Mouse (Mus musculus): Measurements from ENCODE around the gene Tjp2. TPM values are rescaled to one million over a fixed set of nuclear protein-coding genes. Genes with fewer than 3 reads are reported as not detected.

Gene Tjp2
- polyA plus RNA-seq, 1 experiment from 2014 or later = 18.3 TPM

DNA sequence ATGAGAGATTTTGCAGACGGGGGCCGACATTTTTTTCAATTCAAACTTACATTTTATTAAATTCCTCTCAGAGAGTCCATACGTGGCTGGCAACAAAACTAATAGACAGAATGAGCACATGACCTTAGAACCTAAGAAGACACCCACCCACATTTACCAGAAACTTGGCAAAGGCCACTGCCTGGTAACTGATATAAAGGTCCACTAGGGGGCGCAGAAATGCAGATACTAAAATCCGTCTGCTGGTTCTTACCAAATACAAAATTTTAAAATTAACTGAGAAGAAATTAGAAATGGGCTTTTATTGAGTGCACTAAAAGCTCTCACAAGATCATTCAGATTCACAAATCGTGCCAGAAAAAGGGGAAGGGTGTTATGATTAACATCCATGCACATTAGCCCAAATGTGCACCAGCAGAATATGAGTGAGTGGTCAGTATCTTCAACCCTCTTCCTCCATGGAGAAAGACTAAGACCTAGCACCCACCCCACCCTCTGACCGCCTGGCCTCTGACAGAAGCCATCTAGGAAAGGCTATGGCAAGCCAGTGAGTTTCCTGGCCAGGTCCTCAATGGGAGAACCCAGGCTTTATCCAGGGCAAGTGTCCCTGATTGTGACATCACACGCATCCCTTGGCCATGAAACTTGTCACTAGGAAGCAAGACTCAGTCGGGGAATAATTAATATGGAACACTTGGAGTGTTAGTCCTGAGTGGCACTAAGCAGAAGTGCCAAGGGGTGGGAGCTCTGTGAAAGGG lies 71.4 kb downstream of the Tjp2 start:
- 56% methylated on average over 9 of the region's 9 CpGs for WGBS
- Histone ChIP-seq H3K36me3 (ENCODE audit: control insufficient read depth, insufficient read depth, low read length) (no peaks in the 10 kb centered on the region), H3K4me3 (ENCODE audit: low read depth, low read length) (no peak overlapping the region), H3K9ac (ENCODE audit: low read length) (no peak overlapping the region), H3K27ac (replicated peaks) (no peak overlapping the region), H3K4me1 (replicated peaks; ENCODE audit: control insufficient read depth, insufficient read depth) (no peaks in the 10 kb centered on the region), H3K4me2 (replicated peaks; ENCODE audit: low read depth) (no peak overlapping the region), H3K27me3 (ENCODE audit: control insufficient read depth, insufficient read depth, low read length) (no peaks in the 10 kb centered on the region), H3K9me3 (ENCODE audit: control insufficient read depth, low read length) (no peaks in the 10 kb centered on the region)
- TF ChIP-seq CTCF (IDR thresholded peaks at IDR 0.05; ENCODE audit: low read depth) (peak; percentile 83), EP300 (optimal IDR thresholded peaks at IDR 0.05) (no peak)
- peak; percentile 54 for DNase-seq (ENCODE audit: low spot score)
- ATAC-seq (ENCODE audit: low FRiP score, low TSS enrichment) = no peak

DNA sequence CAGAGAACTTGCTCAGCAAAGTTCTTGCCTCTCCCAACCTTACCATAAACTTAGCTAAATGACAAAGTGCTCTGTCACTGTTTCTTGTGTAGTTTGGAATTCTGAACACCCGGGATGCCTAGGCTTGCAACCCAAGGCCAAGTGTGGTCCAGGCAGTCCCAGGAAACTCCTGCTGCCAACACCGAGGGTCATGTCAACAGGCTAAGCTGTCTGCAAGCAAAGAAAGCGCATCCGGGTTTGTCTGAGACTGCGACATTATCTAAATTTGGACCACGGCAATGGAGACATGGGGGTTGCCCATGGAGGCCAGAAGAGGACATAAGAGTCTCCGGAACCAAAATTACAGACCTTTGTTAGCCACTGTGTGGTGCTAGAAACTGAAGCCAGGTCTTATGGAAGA lies 80.8 kb downstream of the Tjp2 start:
- TF ChIP-seq CTCF (IDR thresholded peaks at IDR 0.05; ENCODE audit: low read depth) = no peak
- TF ChIP-seq EP300 (optimal IDR thresholded peaks at IDR 0.05) = no peak
- no peak for DNase-seq (ENCODE audit: low spot score)
- WGBS = 84% methylated on average over 7 of the region's 7 CpGs

DNA sequence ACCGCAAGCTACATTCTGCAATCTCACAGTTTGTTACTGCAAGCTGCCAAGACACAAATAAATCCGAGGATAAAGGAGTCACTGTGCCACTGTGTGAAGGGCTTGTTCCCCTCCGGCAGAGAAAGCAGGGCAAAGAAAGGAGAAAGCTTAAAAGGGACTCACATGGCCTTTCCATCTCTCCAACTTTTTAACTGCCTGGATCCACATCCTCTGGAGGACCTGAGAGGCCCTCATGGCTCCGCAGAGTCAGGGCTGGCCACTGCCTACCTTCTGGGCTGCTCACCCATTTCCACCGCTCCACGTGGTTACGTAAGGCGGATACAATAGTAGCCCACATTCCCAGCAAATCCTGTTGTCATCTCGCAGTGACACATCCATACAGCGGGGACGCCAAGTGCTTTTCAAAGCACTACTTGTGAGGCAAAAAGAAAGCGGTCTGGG lies 82.2 kb downstream of the Tjp2 start:
- TF ChIP-seq EP300 (optimal IDR thresholded peaks at IDR 0.05) = no peak
- no peak for TF ChIP-seq CTCF (IDR thresholded peaks at IDR 0.05; ENCODE audit: low read depth)
- no peak for ATAC-seq (ENCODE audit: low FRiP score, low TSS enrichment)
- H3K9ac ChIP-seq (ENCODE audit: low read length) = no peak overlapping the region

More for the DNA sequence above, 80.8 kb downstream of the Tjp2 start:
- H3K27ac ChIP-seq (replicated peaks) = no peak overlapping the region
- H3K27me3 ChIP-seq (ENCODE audit: control insufficient read depth, insufficient read depth, low read length) = no peaks in the 10 kb centered on the region
- no peak for ATAC-seq (ENCODE audit: low FRiP score, low TSS enrichment)
- no peak overlapping the region for H3K9ac ChIP-seq (ENCODE audit: low read length)
- H3K4me2 ChIP-seq (replicated peaks; ENCODE audit: low read depth) = no peak overlapping the region
- no peak overlapping the region for H3K4me3 ChIP-seq (ENCODE audit: low read depth, low read length)
- H3K36me3 ChIP-seq (ENCODE audit: control insufficient read depth, insufficient read depth, low read length) = no peaks in the 10 kb centered on the region
- H3K4me1 ChIP-seq (replicated peaks; ENCODE audit: control insufficient read depth, insufficient read depth) = no peaks in the 10 kb centered on the region
- H3K9me3 ChIP-seq (ENCODE audit: control insufficient read depth, low read length) = no peaks in the 10 kb centered on the region

DNA sequence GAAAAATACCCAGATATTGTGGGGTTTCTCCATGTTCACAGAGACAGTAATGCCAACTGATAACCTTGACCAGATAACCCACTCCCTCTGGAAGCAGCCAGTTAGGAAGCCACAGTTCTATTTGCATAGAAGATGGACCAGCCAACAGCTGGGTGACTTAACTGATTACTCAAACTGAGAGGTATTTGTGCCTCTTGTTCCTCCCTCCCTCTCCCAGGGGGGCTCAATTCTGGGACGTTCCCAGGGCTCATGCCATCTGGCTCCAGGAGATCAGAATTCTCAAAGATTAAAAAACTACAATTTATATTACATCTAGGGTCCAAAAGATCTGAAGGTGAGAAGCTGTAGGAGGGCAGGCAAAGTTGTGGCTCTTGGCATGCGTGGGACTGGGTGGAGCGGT lies 84.5 kb downstream of the Tjp2 start:
- no peak for DNase-seq (ENCODE audit: low spot score)
- H3K9ac ChIP-seq (ENCODE audit: low read length) = no peak overlapping the region
- WGBS = 66% methylated on average over 3 of the region's 3 CpGs
- H3K27me3 ChIP-seq (ENCODE audit: control insufficient read depth, insufficient read depth, low read length) = no peaks in the 10 kb centered on the region
- TF ChIP-seq CTCF (IDR thresholded peaks at IDR 0.05; ENCODE audit: low read depth) (no peak), EP300 (optimal IDR thresholded peaks at IDR 0.05) (no peak)
- H3K4me3 ChIP-seq (ENCODE audit: low read depth, low read length) = no peak overlapping the region
- H3K27ac ChIP-seq (replicated peaks) = no peak overlapping the region
- no peak overlapping the region for H3K4me2 ChIP-seq (replicated peaks; ENCODE audit: low read depth)
- H3K36me3 ChIP-seq (ENCODE audit: control insufficient read depth, insufficient read depth, low read length) = no peaks in the 10 kb centered on the region
- ATAC-seq (ENCODE audit: low FRiP score, low TSS enrichment) = no peak
- no peaks in the 10 kb centered on the region for H3K4me1 ChIP-seq (replicated peaks; ENCODE audit: control insufficient read depth, insufficient read depth)
- no peaks in the 10 kb centered on the region for H3K9me3 ChIP-seq (ENCODE audit: control insufficient read depth, low read length)

More for the DNA sequence above, 82.2 kb downstream of the Tjp2 start:
- no peaks in the 10 kb centered on the region for H3K9me3 ChIP-seq (ENCODE audit: control insufficient read depth, low read length)
- no peak overlapping the region for H3K4me3 ChIP-seq (ENCODE audit: low read depth, low read length)
- H3K36me3 ChIP-seq (ENCODE audit: control insufficient read depth, insufficient read depth, low read length) = no peaks in the 10 kb centered on the region
- H3K27me3 ChIP-seq (ENCODE audit: control insufficient read depth, insufficient read depth, low read length) = no peaks in the 10 kb centered on the region
- no peak for DNase-seq (ENCODE audit: low spot score)
- H3K4me2 ChIP-seq (replicated peaks; ENCODE audit: low read depth) = no peak overlapping the region
- 84% methylated on average over 12 of the region's 12 CpGs for WGBS
- H3K27ac ChIP-seq (replicated peaks) = no peak overlapping the region
- no peaks in the 10 kb centered on the region for H3K4me1 ChIP-seq (replicated peaks; ENCODE audit: control insufficient read depth, insufficient read depth)

DNA sequence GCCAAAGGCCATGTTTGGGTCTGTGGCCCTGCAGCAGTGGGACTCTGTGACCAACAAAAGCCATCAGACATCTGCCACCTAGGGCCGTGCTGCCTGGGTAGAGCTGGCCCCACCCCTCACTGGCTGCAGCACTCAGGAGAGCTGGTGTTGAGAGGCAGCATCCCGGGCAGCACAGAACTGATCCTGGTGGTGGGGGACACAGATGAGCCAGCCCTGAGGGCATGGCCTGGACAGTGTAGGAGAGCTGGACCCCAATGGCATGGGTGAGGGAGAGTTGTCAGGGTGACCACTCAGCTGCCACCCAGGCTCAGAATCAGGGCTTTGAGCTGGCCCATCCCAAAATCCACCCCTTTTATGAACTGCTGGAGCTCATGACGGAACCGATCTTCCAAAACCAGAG lies 87.4 kb downstream of the Tjp2 start:
- Histone ChIP-seq H3K4me3 (ENCODE audit: low read depth, low read length) (no peak overlapping the region), H3K27ac (replicated peaks) (no peak overlapping the region), H3K9me3 (ENCODE audit: control insufficient read depth, low read length) (no peaks in the 10 kb centered on the region), H3K4me2 (replicated peaks; ENCODE audit: low read depth) (no peak overlapping the region), H3K4me1 (replicated peaks; ENCODE audit: control insufficient read depth, insufficient read depth) (no peaks in the 10 kb centered on the region), H3K36me3 (ENCODE audit: control insufficient read depth, insufficient read depth, low read length) (no peaks in the 10 kb centered on the region), H3K9ac (ENCODE audit: low read length) (no peak overlapping the region), H3K27me3 (ENCODE audit: control insufficient read depth, insufficient read depth, low read length) (no peaks in the 10 kb centered on the region)
- no peak for TF ChIP-seq CTCF (IDR thresholded peaks at IDR 0.05; ENCODE audit: low read depth)
- DNase-seq (ENCODE audit: low spot score) = no peak
- 80% methylated on average over 4 of the region's 4 CpGs for WGBS
- peak; percentile 15; the same call in 1 of the 2 replicates for ATAC-seq (ENCODE audit: low FRiP score, low TSS enrichment)

DNA sequence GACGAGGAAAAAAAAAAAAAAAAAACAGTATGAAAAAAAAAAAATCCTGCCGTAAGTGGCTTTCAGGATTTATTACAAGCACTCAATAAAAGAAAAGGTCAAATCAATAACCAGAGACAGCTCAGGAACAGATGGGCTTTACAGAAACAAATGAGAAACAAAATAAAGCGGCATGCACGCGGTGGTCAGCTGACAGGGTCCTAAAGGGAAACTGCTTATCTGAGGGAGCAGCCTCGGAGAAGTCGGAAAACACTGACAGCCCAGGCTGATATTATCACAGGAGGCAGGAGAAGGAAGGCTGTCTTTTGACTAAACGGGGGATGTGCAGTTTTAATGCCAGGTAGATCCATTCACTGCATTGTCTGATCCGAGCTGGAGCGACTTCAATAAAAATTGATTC lies 89.8 kb downstream of the Tjp2 start:
- 0 out of 2 replicates have a peak overlapping the region, but pooled peaks have one; percentile 8 for H3K9ac ChIP-seq (ENCODE audit: low read length)
- no peaks in the 10 kb centered on the region for H3K27me3 ChIP-seq (ENCODE audit: control insufficient read depth, insufficient read depth, low read length)
- no peaks in the 10 kb centered on the region for H3K4me1 ChIP-seq (replicated peaks; ENCODE audit: control insufficient read depth, insufficient read depth)
- WGBS = 34% methylated on average over 10 of the region's 10 CpGs
- H3K27ac ChIP-seq (replicated peaks) = no peak overlapping the region
- ATAC-seq (ENCODE audit: low FRiP score, low TSS enrichment) = no peak
- DNase-seq (ENCODE audit: low spot score) = no peak
- H3K4me3 ChIP-seq (ENCODE audit: low read depth, low read length) = peak overlapping the region; percentile 22
- no peak for TF ChIP-seq CTCF (IDR thresholded peaks at IDR 0.05; ENCODE audit: low read depth)
- no peak for TF ChIP-seq EP300 (optimal IDR thresholded peaks at IDR 0.05)
- peak overlapping the region; percentile 42 for H3K4me2 ChIP-seq (replicated peaks; ENCODE audit: low read depth)
- H3K36me3 ChIP-seq (ENCODE audit: control insufficient read depth, insufficient read depth, low read length) = peaks cover 13% of the 10 kb centered on the region
- H3K9me3 ChIP-seq (ENCODE audit: control insufficient read depth, low read length) = no peaks in the 10 kb centered on the region

Measured in stomach, postnatal 0 days (tissue).